Mouse (Mus musculus): ENCODE measurements at regions not wholly inside any gene's neighbourhood (a gene's known extent, or its start where the extent isn't known, plus 50 kb on each side); places are given as distances from the start of the nearest gene placed in this dataset.

DNA sequence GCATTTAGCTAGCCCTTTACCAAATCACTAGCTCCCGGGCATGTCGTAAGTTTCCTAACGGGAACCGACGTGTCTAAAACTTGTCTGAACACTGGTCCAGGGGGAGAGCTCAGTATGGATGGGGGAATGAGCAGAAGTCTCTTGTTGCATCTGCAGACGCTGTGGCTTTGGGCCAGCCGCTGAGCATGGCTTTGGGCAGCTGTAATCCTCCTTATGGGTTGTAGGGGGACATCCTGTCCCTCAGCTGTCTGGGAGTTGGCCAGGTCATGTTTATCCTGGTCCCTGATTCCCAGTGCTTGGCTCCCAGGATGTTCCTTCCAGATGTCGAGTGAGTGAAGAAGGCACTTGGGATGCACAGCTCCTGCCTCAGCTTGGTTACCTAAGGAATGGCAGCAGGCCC is 71.4 kb upstream of the Stx16 start:
- H3K27me3 ChIP-seq, result no peaks in the 10 kb centered on the region
- no peaks in the 10 kb centered on the region for H3K4me1 ChIP-seq (replicated peaks)
- H3K4me3 ChIP-seq (replicated peaks), result no peak overlapping the region
- ATAC-seq (ENCODE audit: low read depth) (no peak), DNase-seq (no peak)
- no peak overlapping the region for H3K4me2 ChIP-seq
- WGBS (ENCODE audit: insufficient replicate concordance), result 72% methylated on average over 8 of the region's 8 CpGs
- no peak overlapping the region for H3K27ac ChIP-seq
- 0 out of 2 replicates have a peak, but pooled peaks cover 4% of the 10 kb centered on the region for H3K9me3 ChIP-seq (replicated peaks)
- H3K9ac ChIP-seq, result no peak overlapping the region
- no peaks in the 10 kb centered on the region for H3K36me3 ChIP-seq

DNA sequence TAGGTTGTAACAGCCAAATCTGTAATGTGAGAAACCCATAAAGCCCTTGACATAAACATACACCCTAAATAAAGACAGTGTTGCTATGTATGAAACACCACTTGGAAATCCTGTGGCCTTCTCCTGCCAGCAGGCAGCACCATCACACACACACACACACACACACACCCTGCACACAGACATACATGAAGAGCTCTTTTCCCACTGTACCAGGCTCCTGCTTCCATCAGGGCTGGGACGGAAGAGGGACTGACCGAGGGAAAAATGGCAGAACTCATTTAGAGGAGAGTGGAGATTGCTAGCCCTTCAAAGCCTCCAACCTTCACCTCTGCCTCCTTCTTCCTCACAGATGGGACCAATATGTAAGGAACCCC is 68.1 kb upstream of the Stx16 start:
- Histone ChIP-seq H3K9me3 (replicated peaks) (0 out of 2 replicates have a peak, but pooled peaks cover 4% of the 10 kb centered on the region), H3K27ac (no peak overlapping the region), H3K36me3 (no peaks in the 10 kb centered on the region), H3K4me3 (replicated peaks) (no peak overlapping the region), H3K4me2 (no peak overlapping the region), H3K4me1 (replicated peaks) (no peaks in the 10 kb centered on the region), H3K27me3 (no peaks in the 10 kb centered on the region), H3K9ac (no peak overlapping the region)
- ATAC-seq (ENCODE audit: low read depth) (no peak), DNase-seq (no peak)
- WGBS (ENCODE audit: insufficient replicate concordance), result 68% methylated on average over 2 of the region's 2 CpGs

DNA sequence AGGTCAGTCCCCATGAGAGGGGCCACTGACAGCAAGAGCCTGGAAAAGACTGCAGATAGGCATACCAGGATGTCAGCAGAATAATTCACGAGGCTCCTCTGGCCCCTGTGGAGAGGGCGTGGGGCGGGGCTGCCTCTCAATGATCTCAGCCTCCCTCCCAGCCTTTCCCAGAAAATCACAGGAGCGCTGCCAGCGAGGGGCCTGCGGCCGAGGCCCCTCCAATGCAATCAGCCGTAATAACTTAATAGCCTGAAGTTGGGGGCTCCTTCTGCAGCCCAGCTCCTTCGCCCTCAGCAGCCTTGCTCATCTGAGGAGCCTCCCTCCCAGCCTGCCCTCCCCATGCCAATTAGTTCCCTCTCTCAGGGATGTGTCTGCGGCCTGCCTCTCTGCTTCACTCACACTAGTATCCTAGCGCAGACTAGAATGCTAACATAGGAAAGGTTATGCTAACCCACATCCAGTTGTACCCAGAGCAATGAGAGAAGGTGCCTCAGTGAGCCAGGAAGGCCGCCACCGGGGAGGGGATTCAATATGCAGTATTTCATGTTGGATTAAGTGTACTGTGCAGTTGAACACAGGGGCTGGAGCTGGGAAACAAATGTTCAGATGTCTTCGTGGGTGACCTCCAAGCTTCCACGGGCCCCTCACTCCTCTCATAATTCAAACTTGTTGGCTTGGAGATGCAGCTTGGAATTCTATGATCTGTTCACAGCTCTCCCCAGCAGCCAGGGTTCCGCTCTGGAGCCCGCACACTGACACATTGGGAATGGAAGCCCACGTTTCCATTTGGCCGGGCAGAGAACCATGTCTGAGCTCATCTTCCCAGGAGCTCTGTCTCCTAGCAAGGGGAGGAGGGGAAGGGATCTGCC is 67.5 kb upstream of the Stx16 start:
- Histone ChIP-seq H3K27me3 (no peaks in the 10 kb centered on the region), H3K36me3 (no peaks in the 10 kb centered on the region), H3K4me3 (replicated peaks) (no peak overlapping the region), H3K4me2 (no peak overlapping the region), H3K9me3 (replicated peaks) (0 out of 2 replicates have a peak, but pooled peaks cover 4% of the 10 kb centered on the region), H3K4me1 (replicated peaks) (no peaks in the 10 kb centered on the region), H3K27ac (no peak overlapping the region), H3K9ac (no peak overlapping the region)
- 63% methylated on average over 19 of the region's 19 CpGs for WGBS (ENCODE audit: insufficient replicate concordance)
- ATAC-seq (ENCODE audit: low read depth) (no peak), DNase-seq (no peak)

DNA sequence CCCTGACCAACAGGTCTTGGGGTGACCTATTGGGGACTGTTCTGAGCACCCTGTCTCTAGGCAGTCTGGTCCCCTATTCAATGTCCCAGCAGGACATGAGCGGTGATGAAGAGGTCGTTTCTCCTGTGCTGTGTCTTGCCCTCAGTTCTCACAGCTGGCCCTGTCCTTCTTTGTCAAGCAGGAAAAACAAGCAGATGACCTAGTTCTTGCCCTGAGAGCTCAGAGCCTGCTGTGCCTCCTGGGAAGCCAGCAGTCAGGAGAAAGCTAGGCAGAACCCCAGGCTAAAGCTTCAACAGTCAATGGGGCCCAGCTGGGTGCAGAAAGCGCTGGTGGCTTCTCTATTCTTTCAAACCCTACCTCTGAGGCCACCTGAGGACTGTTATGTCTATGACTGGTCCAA is 66.1 kb upstream of the Stx16 start:
- H3K4me2 ChIP-seq, result no peak overlapping the region
- 50% methylated on average over 3 of the region's 3 CpGs for WGBS (ENCODE audit: insufficient replicate concordance)
- H3K4me1 ChIP-seq (replicated peaks), result no peaks in the 10 kb centered on the region
- DNase-seq (no peak), ATAC-seq (ENCODE audit: low read depth) (no peak)
- H3K4me3 ChIP-seq (replicated peaks), result no peak overlapping the region
- H3K36me3 ChIP-seq, result no peaks in the 10 kb centered on the region
- no peaks in the 10 kb centered on the region for H3K27me3 ChIP-seq
- H3K27ac ChIP-seq, result no peak overlapping the region
- H3K9me3 ChIP-seq (replicated peaks), result no peaks in the 10 kb centered on the region
- no peak overlapping the region for H3K9ac ChIP-seq

DNA sequence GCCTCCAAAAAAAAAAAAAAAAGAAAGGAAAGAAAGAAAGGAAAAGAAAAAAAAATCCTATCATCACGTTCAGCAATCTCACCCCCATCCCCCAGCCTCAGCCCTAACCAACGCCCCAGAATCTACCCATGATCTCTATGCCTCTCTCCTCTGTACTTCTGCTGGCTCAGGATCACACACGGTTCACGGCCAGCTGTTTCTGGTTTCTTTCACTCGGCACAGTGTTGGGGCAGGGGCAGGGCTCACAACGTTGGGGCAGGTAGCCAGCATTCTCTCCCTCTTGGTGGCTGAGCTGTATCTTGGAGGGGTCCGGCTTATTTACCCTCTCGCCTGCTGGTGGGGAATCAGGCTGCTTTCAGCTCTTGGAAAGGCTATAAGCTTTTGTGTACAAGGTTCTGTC is 64.7 kb upstream of the Stx16 start:
- Histone ChIP-seq H3K4me3 (replicated peaks) (no peak overlapping the region), H3K4me1 (replicated peaks) (no peaks in the 10 kb centered on the region), H3K27me3 (no peaks in the 10 kb centered on the region), H3K4me2 (no peak overlapping the region), H3K27ac (no peak overlapping the region), H3K9ac (no peak overlapping the region), H3K36me3 (no peaks in the 10 kb centered on the region), H3K9me3 (replicated peaks) (no peaks in the 10 kb centered on the region)
- WGBS (ENCODE audit: insufficient replicate concordance), result 48% methylated on average over 8 of the region's 8 CpGs
- ATAC-seq (ENCODE audit: low read depth) (no peak), DNase-seq (no peak)

DNA sequence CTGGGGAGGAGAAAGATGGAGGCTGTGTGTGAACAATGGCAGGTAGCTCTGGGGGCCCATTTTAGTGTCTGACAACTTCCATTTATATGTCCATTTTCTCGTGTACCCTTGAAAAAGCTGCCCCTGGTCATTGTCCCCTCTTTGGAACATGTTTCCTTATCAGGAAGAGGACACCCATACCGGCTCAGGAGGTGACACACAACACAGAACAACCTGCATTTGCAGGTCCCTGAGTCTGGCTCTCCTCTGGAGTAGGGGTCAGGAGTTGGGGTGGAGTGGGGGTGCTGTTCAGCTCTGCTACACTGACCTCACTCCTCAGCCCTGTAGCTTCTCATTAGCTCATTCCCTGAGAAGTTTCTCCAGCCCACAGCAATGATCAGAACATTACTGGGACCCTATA is 61.7 kb upstream of the Stx16 start:
- Histone ChIP-seq H3K36me3 (no peaks in the 10 kb centered on the region), H3K4me1 (replicated peaks) (no peaks in the 10 kb centered on the region; the same call in 1 of the 2 replicates), H3K4me3 (replicated peaks) (no peak overlapping the region), H3K9me3 (replicated peaks) (no peaks in the 10 kb centered on the region), H3K4me2 (no peak overlapping the region), H3K27me3 (no peaks in the 10 kb centered on the region), H3K27ac (no peak overlapping the region), H3K9ac (no peak overlapping the region)
- 34% methylated on average over 2 of the region's 2 CpGs for WGBS (ENCODE audit: insufficient replicate concordance)
- DNase-seq, result no peak
- ATAC-seq (ENCODE audit: low read depth), result no peak

DNA sequence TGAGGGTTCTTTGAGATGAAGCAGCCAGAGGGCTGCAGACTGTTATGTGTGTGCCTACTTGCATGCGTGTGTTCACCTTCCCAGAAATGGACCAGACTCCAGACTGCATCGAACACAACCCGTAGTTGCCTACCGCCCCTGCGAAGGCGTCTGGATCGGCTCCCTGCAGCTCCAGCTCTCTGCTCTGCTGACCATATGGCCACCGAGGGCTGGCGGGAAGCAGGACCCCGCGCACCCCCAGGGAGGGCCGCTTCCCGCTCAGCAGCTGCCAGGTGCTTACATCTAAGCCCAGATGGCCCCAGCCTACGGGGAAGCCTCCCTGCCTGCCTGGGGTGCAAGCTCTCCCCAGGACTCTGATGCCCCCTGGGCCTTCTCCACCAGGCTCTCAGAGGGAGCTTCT is 60.8 kb upstream of the Stx16 start:
- no peaks in the 10 kb centered on the region for H3K36me3 ChIP-seq
- H3K4me3 ChIP-seq (replicated peaks), result no peak overlapping the region
- no peaks in the 10 kb centered on the region; the same call in 1 of the 2 replicates for H3K4me1 ChIP-seq (replicated peaks)
- DNase-seq (no peak), ATAC-seq (ENCODE audit: low read depth) (no peak)
- no peak overlapping the region for H3K4me2 ChIP-seq
- H3K27me3 ChIP-seq, result no peaks in the 10 kb centered on the region
- H3K9me3 ChIP-seq (replicated peaks), result no peaks in the 10 kb centered on the region
- H3K27ac ChIP-seq, result no peak overlapping the region
- H3K9ac ChIP-seq, result no peak overlapping the region
- 55% methylated on average over 14 of the region's 14 CpGs for WGBS (ENCODE audit: insufficient replicate concordance)

DNA sequence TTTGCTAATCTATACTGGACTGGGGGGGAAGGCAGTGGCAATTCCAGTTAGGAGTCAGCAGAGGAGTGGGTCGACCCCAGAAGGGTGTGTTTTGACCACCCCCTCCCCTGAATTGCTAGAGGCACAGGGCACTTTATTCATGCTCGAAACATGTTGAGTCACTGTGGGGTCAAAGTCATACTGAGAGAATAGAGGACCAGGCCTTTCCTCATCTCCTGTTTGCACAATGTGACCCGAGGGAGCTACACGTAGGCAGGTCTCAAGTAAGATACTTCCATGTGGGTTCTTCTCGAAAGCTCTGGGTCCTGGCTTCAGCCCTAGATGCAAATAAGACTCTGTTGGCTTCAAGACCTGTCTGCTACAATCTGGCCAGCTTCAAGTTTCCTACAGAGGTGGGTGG is 60.0 kb upstream of the Stx16 start:
- no peak overlapping the region for H3K4me3 ChIP-seq (replicated peaks)
- WGBS (ENCODE audit: insufficient replicate concordance), result 56% methylated on average over 5 of the region's 5 CpGs
- peaks cover 4% of the 10 kb centered on the region for H3K4me1 ChIP-seq (replicated peaks)
- no peaks in the 10 kb centered on the region for H3K27me3 ChIP-seq
- H3K9me3 ChIP-seq (replicated peaks), result no peaks in the 10 kb centered on the region
- H3K4me2 ChIP-seq, result no peak overlapping the region
- no peak for ATAC-seq (ENCODE audit: low read depth)
- no peaks in the 10 kb centered on the region for H3K36me3 ChIP-seq
- no peak for DNase-seq
- no peak overlapping the region for H3K9ac ChIP-seq
- no peak overlapping the region for H3K27ac ChIP-seq

DNA sequence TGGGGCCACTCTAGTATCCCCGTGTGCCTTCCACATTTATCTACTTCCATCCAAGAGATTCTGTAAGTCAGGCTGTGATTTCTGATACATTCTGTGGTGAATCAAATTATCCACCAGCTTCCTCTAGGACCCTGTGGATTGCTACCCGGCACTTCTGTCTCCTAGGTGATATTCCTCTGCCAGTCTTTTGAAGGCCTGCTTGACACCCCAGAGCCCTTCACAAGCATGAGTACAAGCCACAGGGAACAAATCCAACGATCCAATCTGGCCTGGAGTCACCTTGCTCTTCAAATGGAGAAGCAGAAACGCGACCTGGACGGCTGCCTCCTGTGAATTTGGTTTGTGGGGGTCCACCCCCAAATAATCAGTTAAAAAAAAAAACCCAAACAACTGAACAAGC is 59.1 kb upstream of the Stx16 start:
- WGBS (ENCODE audit: insufficient replicate concordance), result 65% methylated on average over 6 of the region's 6 CpGs
- Histone ChIP-seq H3K27me3 (no peaks in the 10 kb centered on the region), H3K36me3 (no peaks in the 10 kb centered on the region), H3K9me3 (replicated peaks) (no peaks in the 10 kb centered on the region), H3K4me1 (replicated peaks) (peaks cover 4% of the 10 kb centered on the region), H3K4me3 (replicated peaks) (no peak overlapping the region), H3K27ac (no peak overlapping the region), H3K4me2 (no peak overlapping the region), H3K9ac (no peak overlapping the region)
- DNase-seq, result no peak
- ATAC-seq (ENCODE audit: low read depth), result no peak

DNA sequence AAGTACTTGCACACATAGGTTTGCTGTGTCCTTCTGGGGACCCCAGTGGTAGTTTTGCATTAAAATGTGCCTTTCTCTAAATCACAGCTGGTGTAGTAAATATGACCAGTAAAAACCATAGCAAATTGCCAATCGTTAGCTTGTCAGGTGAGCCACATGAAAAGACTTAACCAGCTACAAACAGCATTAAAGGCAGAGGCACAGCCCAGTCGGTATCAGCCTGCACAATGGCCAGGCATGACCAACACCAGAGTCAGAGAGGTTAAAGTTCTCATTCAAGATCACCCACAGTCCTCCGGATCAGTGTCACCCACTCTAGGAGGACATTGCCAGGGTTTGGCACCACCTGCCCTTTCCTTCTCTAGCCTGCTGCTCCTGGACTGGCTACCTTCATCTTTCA is 58.5 kb upstream of the Stx16 start:
- no peak for ATAC-seq (ENCODE audit: low read depth)

DNA sequence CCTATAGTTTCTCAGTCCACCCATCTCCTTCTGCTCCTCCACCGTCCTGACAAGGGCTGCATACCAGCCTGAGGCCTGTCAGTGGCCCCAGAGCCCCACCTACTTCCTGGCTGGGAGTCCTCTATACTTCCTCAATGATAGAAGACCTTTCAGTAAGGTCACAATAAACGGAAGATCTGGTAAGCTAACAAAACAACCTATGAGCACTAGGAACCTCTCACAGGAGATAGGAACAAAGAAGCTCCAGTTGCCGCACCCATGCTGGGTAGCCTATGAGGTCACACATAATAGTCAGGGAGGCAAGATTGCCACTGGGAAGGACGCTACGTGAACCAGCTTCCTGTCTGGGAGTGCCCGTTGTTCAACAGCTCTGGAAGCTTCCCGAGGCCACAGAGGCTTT is 58.1 kb upstream of the Stx16 start:
- Histone ChIP-seq H3K27ac (no peak overlapping the region), H3K4me3 (replicated peaks) (no peak overlapping the region), H3K9ac (no peak overlapping the region), H3K9me3 (replicated peaks) (no peaks in the 10 kb centered on the region), H3K4me1 (replicated peaks) (peaks cover 4% of the 10 kb centered on the region), H3K27me3 (no peaks in the 10 kb centered on the region), H3K4me2 (no peak overlapping the region; the same call in 1 of the 2 replicates), H3K36me3 (no peaks in the 10 kb centered on the region)
- ATAC-seq (ENCODE audit: low read depth) (peak; percentile 33; the same call in 1 of the 2 replicates), DNase-seq (no peak)
- WGBS (ENCODE audit: insufficient replicate concordance), result 12% methylated on average over 7 of the region's 7 CpGs

More for the DNA sequence above, 58.5 kb upstream of the Stx16 start:
- H3K4me3 ChIP-seq (replicated peaks), result no peak overlapping the region
- no peak overlapping the region for H3K27ac ChIP-seq
- no peaks in the 10 kb centered on the region for H3K36me3 ChIP-seq
- no peak for DNase-seq
- no peaks in the 10 kb centered on the region for H3K9me3 ChIP-seq (replicated peaks)
- H3K27me3 ChIP-seq, result no peaks in the 10 kb centered on the region
- H3K4me2 ChIP-seq, result no peak overlapping the region
- H3K4me1 ChIP-seq (replicated peaks), result peaks cover 4% of the 10 kb centered on the region
- H3K9ac ChIP-seq, result no peak overlapping the region
- WGBS (ENCODE audit: insufficient replicate concordance), result 37% methylated on average over 3 of the region's 3 CpGs

DNA sequence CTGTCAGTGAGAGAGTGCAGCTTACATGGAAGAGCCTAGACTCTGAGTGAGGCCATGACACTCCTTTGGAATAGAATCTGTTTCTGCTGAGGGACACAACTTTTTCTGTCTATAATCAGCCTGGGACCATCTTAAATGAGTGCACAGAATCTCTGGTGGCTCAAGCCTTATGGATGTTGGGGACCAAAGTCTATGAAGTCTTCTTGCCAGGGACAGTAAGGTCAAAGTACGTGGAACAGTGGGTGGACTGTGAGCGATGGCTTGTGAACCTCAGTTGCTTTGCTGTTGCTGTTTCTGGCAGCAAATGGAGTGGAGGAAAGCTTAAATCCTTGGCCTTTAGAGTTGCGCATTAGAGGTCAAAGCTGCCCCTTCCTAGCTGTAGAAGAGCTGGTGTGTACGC is 57.1 kb upstream of the Stx16 start:
- no peak for ATAC-seq (ENCODE audit: low read depth)
- H3K4me2 ChIP-seq, result no peak overlapping the region
- no peak overlapping the region for H3K27ac ChIP-seq
- no peak overlapping the region for H3K4me3 ChIP-seq (replicated peaks)
- H3K9ac ChIP-seq, result no peak overlapping the region
- no peak for DNase-seq
- H3K27me3 ChIP-seq, result no peaks in the 10 kb centered on the region
- no peaks in the 10 kb centered on the region for H3K9me3 ChIP-seq (replicated peaks)
- H3K4me1 ChIP-seq (replicated peaks), result peaks cover 4% of the 10 kb centered on the region
- H3K36me3 ChIP-seq, result no peaks in the 10 kb centered on the region
- 82% methylated on average over 4 of the region's 4 CpGs for WGBS (ENCODE audit: insufficient replicate concordance)

Measured in liver, embryonic 13.5 days (tissue).